ENCODE assay signal across 24 mouse cellular contexts in the genomic region with DNA sequence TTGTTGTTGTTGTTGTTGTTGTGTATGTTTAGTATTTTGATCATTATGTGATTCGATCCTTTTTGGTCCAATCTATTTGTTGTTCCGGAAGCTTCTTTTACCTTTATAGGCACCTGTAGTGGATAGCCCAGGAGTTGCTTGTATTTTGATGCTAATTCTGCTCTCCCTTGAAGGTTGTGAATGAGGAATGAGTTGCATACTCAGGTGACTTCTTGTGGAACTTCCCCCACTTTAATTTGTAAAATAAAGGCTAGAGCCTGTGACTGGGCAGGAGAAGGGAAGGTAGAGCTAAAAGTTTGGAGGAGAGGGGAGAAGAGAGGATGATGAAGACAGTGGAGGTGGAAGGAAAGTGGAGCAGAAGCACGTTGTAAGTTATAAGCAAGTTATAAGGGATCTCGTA.
"Had no signal": no experiment of that assay in that cellular context is flagged by ENCODE, and none has a peak within 500 bp of the region (broad histone marks: within the 10 kb centered on the region; RNA-seq: fewer than 3 reads in every experiment).

No protein-coding gene starts in this region.

- DNase-seq: gastrocnemius, adult 2 months; gastrocnemius, postnatal 10 days; gastrocnemius, postnatal 25 days; heart, adult 18-20 months; heart, postnatal 10 days; heart, postnatal 4 days; kidney, adult 18-20 months; kidney, adult 8-10 months; kidney, postnatal 10 days; kidney, postnatal 25 days; kidney, postnatal 4 days; left cerebral cortex, postnatal 4 days had no signal

- H3K9ac ChIP-seq: heart, embryonic 12.5 days; hindbrain, embryonic 12.5 days; hindbrain, embryonic 14.5 days; intestine, embryonic 15.5 days; limb, embryonic 13.5 days; limb, embryonic 15.5 days; liver, embryonic 12.5 days; liver, embryonic 14.5 days had no signal

- H3K4me1 ChIP-seq: heart, embryonic 10.5 days; hindbrain, embryonic 12.5 days; intestine, embryonic 15.5 days; limb, embryonic 15.5 days; liver, embryonic 12.5 days had no signal

- H3K4me3 ChIP-seq: gastrocnemius, adult 2 months; heart, embryonic 10.5 days; heart, embryonic 12.5 days; hindbrain, embryonic 10.5 days; hindbrain, embryonic 12.5 days; intestine, embryonic 15.5 days; layer of hippocampus, adult 2 months; left cerebral cortex, adult 2 months; limb, embryonic 13.5 days; limb, embryonic 15.5 days; liver, embryonic 12.5 days had no signal

- H3K36me3 ChIP-seq: heart, embryonic 10.5 days; heart, embryonic 12.5 days; hindbrain, embryonic 10.5 days; hindbrain, embryonic 12.5 days; intestine, embryonic 15.5 days; limb, embryonic 13.5 days; limb, embryonic 15.5 days; liver, embryonic 12.5 days had no signal

- H3K9me3 ChIP-seq: heart, embryonic 10.5 days; heart, embryonic 12.5 days; hindbrain, embryonic 10.5 days; hindbrain, embryonic 12.5 days; intestine, embryonic 15.5 days; limb, embryonic 13.5 days; limb, embryonic 15.5 days; liver, embryonic 12.5 days had no signal

- H3K27ac ChIP-seq: gastrocnemius, adult 2 months; heart, embryonic 10.5 days; hindbrain, embryonic 10.5 days; hindbrain, embryonic 12.5 days; hindbrain, embryonic 14.5 days; intestine, embryonic 15.5 days; layer of hippocampus, adult 2 months; left cerebral cortex, adult 2 months; limb, embryonic 13.5 days; limb, embryonic 15.5 days; liver, embryonic 12.5 days; liver, embryonic 14.5 days had no signal

- H3K27me3 ChIP-seq: heart, embryonic 12.5 days; hindbrain, embryonic 12.5 days; intestine, embryonic 15.5 days; limb, embryonic 13.5 days; limb, embryonic 15.5 days; liver, embryonic 12.5 days had no signal
